Mouse (Mus musculus) megakaryocyte progenitor cell, adult 5-6 weeks (primary cell): ENCODE data around the gene Efl1. TPM values are rescaled to one million over a fixed set of nuclear protein-coding genes. Genes with fewer than 3 reads are reported as not detected.

Experiments
- ATAC-seq: replicated peaks from 2 replicates; pipeline ENCODE4 v1.8.0; 2016; ENCODE audit warnings: mild to moderate bottlenecking, moderate TSS enrichment, inconsistent platforms; ENCODE audit not compliant: poor library complexity
- total RNA-seq, 2 experiments: library from RNA; stranded (forward) in 1 of 2; stranded (reverse) in 1 of 2; fragments of 157-497, 149-512 nt in 1 of 2; fragments of 200-1000 nt in 1 of 2; gene quantifications; 2 replicates each; pipeline versions ENCODE4 v1.2.3 to v1.2.4; 2015 to 2017

The Efl1 gene
- 17.5 and 19.6 TPM in 2 replicates for total RNA-seq (2015)
- total RNA-seq (2017) = 26.8 and 27.9 TPM in 2 replicates

DNA sequence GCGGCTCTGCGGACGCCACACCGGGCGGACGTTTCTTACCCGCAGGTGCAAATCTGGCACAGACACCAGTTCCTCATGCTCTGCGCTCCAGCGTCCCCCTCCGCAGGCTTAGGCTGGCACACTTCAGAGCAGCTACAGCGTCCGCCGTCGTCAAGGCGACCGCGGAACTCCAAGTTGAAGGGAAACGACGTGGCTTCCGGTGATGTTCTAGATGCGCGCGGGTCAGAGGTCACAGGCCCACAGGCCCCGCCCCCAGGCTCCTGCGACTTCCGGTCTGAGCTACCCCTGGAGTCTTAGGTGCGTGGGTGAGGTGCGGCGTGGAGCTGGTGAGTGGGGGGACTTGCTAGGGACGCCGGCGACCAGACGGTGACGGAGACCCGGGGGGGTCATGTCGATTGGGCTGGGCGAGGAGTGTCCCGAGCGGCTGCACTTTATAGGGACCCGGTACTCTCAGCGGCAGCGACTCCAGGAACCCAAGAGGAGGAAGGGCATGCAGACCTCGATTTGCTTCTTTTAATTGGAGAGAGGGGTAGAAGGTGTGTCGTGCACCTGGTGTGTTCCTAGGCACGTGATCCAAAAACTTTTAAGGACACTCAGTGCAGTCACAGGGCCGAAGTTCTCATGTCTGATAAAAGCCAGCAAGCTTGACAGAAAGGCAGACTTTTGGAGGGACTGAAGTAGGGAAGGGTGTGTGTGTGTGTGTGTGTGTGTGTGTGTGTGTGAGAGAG, at the start of gene Efl1, which contains the start of gene Saxo2:
TSS of gene Efl1 (plus strand) at position 262 of the 728 bp plus-strand sequence.
TSS of gene Saxo2 (minus strand) at position 176 of the 728 bp plus-strand sequence.
- peak; percentile 99 for ATAC-seq

DNA sequence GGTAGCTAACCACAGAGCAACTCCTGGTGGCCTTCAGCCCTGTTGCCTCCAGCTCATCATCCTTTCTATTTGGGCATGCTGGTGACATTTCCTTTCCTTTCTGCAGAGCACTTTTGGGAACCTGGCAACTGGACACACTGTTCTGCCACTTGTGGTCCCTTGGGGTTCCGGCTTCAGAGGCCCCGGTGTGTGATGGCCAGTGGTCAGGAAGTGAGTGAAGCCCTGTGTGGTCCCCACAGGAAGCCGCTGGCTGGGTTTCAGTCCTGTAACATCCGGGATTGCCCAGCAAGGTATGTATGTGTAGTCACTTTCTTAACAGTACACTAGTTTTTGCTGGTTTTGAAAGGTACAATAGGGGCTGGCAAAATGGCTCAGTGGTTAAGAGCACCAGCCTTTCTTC, 46.4 kb upstream of the Efl1 start:
- peak; percentile 89 for ATAC-seq

DNA sequence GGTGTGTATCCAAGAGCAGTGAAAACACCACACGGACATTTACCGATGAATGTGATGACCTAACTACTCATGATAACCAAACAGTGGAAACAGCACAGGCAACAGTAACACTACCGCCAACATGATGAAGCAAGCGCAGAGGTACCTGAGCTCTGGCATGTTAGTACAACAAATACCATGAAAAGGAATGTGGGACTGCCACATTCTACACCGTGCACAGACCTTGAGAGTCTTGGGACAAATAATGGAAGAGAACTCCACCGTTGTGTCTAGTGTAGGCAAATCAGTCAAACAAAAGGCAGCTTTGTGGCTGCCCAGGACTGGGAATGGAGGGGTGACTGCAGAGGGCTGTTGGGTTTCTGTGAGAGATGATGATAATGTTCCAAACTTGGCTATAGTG, 43.0 kb upstream of the Efl1 start:
- no peak for ATAC-seq

DNA sequence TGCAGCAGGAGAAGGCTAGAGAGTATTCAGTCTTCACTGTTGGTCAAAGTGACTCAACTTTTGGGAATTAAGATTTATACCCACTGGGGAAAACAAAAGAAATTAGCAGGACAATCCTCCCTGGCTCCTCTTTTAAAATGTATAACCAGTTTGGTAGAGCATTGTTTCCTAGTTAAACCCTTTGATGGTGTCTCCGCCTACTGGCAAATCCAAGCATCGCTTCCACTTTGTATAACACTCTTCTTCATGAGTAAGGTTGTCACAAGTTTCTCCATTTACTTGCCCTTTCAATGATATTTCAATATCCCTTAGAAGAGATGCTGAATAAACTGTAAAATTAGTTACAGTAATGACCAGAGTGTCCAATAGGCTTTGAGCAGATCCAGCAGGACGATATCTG, 38.8 kb upstream of the Efl1 start:
- peak; percentile 48; the same call in 1 of the 2 replicates for ATAC-seq

DNA sequence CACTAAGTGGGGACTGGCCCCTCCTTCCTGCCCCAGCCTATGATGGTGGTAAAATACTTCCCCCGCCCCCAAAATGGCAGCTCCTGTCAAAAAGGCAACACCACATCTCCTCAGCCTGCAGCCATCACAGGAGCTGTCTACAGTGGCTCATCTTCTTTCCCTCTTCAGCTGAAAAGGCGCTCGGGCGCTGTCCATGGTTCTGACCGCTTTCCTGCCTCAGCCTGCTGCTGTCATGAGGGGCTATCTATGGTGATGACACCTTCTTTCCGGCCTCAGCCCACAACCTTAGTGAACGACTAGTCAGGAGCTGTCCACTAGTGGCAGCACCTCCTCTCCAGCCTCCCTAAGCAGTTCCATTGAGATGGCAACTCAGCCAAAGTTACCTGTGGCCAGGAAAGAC, 23.1 kb upstream of the Efl1 start:
- ATAC-seq = peak; percentile 91

DNA sequence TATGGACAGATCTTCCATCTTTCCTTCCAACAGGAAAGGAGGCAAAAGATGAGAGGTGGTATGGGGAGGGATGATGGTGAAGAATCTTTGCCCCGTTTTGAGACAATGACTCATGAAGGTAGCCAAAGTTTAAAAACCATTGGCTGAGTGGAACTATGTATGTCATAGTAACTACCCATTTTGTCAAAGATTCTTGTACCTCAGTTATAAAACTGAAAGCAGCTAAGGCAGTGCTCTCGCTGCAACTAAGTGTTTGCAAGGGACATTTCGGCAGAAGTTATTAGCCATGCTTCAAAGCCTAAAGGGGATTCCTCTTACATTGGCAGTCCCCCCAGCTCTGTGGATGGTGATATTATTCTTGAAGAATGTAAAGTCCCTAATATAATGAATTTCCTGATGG, 1.2 kb upstream of the Efl1 start:
- ATAC-seq = no peak

DNA sequence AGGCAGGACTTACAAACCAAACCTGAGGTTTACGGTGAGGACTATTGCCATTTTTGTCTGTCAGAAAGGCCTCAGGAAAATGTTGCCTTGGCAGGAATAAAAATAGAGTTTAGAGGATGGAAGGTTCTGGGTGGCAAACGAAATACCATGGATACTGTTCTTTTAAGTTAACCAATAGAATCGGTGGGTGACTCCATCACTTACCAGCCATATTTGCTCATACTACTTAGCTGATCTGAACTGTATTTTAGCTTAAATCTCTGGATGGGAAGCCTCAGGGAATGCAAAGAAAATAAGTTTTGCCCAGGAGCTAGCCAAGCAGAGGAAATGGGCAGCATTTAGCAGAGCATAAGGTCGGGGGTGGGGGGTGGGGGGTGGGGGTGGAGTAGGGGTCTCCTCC, 505 bp upstream of the Efl1 start:
- ATAC-seq = no peak

DNA sequence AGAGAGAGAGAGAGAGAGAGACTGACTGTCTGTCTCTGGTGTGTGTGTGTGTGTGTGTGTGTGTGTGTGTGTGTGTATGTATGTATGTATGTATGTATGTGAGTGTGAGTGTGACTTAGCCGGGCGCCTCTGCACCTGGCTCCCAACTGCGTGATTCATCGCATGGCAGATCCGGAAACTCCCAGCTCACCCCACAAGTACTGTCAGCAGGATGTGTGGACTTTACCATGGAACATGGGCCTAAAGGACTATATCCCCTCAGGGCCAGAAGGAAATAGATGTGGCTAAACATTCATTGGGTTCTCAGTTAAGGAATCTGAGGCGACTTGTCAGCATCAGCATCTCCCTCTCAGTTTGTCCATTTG, 649 bp downstream of the Efl1 start:
- ATAC-seq = peak; percentile 20; the same call in 1 of the 2 replicates

DNA sequence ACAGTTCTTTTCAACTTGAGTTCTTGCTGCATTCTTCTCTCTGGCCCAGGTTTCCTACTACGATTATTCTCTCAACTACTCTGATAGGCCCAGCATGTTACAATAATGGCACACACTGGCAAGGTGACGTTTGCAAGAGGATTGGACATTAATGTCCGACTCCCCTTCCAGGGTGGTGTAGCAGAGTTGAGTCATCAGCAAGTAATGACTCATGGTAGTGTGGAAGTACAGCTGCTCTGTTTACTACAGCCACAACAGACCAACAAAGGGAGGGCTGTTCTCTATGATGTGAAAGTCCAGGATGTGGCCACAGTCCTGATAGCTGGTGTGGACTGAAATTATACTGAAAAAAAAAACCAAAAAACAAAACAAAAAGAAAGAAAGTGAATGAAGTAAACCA, 16.2 kb downstream of the Efl1 start:
- no peak for ATAC-seq

DNA sequence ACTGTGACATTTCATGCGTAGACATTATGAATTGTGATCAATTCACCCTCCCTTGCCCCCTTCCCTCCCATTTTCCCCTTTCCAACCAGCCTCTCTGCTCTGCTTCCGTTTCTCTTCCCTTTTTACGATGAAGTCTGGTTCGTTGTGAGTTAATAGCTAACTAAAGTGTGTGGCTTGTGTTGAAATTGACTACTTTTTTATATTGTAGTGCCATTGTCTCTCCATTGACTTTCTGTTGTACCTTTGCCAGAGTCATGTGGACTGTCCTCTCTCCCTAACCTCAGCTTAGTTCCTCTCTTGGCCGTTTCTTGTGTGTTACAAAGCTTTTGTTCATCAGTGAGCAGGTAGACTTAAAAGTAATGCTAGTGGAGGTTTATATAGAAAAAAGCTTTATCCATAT, 27.6 kb downstream of the Efl1 start:
- ATAC-seq = no peak

DNA sequence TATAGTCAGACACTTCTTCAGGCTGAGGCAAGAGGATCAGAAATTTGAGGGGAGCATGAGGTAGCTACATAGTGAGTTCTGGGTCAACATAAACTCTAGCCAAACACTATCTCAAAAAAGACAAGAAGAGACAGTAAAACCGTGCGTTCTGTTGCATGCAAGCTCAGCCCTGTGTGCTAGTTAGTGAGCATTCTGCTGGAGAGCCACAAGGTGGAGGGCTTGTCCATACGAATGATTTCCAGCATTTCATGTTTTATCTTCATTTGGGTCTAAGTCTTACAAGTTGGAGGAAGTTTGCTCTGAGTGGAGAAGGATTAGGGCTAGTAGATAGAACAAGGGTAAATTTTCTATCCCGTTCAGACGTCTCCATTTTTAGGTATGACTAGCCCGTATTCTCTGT, 28.4 kb downstream of the Efl1 start:
- peak; percentile 61 for ATAC-seq

DNA sequence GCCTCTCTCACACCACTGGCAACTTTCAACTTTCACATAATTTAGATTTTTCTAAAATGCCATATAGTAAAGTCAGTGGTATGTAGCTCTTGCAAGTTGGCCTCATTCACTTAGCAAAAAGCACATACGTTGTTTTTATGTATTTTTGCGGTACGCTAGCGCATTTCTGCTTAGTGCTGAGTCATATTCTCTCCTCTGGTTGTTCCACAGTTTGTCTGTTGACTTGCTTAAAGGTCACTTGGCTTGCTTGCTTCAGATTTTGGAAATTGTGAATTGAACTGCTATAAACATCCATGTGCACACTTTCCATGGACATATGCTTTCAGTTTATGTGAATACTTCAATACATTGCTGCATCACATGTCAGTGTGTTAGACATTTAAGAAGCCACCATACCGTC, 31.5 kb downstream of the Efl1 start:
- ATAC-seq = no peak

DNA sequence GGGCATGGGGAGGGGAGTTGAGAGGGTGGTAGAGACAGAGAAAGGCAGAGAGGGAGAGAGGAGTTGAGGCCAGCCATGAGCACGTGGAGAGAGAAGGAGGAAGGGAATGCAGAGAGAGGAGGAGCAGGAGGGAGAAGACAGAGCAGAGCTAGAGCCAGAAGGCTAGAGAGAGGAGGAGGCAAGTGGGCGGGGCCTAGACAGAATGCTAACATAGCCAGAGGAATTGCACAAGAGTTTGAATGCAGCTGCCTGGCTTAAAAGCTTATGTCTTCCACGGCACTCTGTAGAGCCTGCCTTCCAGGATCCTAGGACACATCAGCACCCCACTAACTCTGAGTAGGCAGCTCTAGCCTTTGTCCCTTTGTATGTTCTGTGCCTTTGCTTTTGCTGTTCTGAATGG, 40.3 kb downstream of the Efl1 start:
- peak; percentile 72 for ATAC-seq

DNA sequence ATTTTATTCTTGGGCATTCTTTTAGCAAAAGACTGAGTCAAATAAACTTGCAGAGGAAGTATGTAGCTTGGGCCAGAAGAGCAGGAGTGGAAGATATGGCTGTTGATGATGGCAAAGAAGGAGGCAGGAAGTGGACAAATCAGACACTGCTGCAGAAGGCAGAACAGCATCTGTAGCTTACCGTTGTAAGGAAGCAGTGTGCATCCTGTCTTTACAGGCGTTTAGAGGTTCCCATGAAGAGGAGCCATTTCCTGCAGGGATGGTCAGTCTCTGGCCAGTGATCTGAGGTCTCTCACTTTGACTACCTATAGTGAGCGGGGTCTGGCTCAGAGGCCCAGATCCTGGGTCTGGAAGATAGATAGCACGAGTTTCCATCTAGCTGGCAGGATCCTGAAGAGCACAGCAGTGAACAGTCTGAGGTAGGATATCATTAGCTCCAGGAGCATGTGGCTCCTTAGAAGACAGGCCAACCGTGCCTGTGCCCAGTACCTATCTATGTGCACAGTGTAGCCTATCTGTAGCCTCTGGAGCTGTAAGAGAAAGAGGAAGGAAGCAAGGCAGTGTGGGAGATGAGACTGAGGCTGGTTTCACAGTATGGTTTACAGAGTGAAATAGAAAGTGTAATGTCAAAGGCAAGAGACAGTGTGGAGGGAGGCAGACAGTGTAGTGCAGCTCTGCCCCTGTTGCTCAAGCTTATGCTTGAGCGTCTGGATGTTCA, 42.8 kb downstream of the Efl1 start:
- ATAC-seq = peak; percentile 84

DNA sequence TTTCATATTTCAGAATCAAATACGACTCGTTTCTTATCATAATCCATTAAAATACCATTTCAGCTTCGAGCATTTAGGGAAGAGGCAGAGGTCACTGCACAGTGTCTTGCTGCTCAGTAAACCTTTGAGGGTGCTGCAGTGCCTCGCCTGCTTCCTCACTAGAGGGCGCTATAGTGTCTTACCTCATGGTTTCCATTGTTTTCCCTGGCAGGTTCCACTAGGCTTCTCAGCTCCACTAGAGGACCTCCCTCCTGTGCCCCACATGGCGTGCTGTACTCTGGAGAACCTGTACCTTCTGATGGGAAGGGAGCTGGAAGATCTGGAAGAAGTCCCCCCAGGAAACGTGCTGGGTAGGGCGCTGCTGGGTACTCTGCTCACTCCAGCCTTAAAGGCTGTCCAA, 49.3 kb downstream of the Efl1 start:
- ATAC-seq = peak; percentile 88

DNA sequence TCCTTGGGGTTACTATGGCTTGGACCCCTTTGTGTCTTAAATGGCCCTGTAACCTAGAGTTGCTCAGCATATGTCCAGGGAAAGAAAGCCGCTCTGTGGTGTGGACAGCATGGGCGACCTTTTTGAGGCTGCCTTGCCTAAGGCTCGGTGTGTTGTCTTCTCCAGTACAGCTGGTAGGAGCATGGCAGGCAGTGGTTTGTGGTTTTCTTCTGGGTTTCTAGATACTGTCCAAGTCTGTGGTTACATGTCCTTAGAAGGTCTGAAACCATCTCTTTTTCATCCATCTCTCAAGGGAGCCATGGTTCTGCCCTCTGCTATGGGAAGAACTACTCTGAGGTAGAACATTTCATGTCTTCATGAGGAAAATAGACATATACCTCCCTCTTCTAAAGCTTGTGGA, 50.6 kb downstream of the Efl1 start:
- peak; percentile 60 for ATAC-seq

DNA sequence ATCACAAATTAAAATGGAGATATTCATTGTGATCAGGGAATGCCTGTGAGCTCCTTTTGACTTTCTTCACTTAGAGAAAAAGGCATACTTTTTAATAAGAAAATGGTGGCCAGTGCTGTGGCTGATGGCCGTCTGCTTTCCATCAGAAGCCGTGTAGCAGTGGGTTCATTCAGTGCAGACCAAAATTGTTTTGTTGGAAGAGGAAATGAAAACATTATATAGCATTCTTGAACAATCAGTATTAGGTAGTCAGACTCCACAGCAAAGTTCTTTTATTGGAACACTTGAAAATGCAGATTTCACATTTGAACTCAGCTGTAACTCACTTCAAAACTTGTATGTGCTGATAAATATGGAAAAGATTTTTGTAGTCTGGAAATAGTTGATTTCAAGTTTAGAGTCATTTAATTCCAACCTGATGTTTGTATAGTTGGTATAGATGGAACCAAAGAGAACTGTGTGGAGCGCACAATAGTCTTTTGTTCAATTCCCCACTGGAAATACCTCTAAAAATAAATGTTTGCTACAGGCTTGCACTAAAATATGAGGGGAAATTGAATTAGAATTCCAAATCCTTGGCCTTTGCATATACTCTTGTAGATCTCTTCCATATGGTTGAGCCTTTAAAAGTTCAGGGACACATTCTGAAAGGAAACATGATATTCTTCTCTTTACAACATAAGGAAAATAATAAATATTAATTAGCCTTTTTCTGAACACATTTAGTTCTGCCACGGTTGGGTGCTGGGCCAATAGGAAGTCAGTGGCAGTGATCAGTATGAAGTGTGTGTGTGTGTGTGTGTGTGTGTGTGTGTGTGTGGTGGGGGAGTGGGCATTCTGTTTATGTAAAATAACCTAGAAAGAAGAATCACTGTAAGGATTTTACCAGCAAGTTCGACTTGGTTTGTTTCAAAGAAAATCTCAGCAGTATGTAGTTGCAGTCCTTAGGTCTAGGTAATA, 54.2 kb downstream of the Efl1 start:
- ATAC-seq = no peak

DNA sequence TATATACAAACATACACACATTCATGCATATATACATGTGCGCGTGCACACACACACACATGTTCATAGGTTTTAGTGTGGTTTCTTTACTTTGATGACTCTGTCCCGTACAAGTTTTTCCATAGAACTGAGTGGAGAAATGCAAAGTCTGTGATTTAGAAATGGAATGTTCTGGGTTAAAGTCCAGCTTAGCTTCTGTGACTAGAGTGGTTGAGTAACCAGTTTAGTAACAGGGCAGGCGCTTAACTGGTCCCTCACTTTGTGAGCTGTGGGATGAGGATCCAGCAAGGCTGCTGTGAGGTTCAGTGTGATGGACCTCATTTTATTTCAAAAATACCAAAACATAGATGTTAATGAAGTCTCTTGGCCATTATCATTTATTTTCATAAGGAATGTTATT, 60.8 kb downstream of the Efl1 start:
- ATAC-seq = no peak

DNA sequence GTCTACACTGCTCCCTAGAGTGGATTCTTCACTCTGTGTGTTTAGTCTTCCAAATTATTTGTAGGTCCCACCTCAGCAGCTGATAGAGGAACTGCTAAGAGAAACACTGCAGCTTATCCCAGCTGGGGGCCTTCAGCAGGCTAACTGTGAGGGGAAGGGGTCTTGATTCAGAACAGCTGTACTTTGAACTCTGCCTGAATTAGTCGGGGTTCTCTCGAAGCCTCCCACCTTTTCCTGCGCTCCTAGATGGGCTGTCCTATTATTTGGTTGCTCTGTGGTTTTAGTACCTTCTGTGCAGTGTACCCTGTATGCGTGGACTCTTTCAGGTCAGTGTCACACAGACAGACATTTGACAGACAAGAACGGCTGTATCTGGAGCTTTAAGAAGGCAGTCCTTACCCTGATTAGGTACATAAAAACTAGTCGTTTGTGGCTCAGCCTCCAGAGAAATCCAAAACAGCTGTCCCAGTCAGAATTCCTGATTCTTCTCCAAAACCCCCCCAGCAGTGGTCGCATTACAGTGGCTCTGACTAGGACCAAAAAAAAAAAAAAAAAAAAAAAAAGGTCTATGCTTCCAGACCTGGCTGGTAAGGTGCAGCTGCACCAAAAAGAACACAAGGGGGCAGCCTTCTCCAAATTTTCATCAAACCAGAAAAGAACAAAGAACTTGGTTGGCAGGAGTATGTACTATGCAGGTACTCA, 66.9 kb downstream of the Efl1 start:
- ATAC-seq = peak; percentile 88

DNA sequence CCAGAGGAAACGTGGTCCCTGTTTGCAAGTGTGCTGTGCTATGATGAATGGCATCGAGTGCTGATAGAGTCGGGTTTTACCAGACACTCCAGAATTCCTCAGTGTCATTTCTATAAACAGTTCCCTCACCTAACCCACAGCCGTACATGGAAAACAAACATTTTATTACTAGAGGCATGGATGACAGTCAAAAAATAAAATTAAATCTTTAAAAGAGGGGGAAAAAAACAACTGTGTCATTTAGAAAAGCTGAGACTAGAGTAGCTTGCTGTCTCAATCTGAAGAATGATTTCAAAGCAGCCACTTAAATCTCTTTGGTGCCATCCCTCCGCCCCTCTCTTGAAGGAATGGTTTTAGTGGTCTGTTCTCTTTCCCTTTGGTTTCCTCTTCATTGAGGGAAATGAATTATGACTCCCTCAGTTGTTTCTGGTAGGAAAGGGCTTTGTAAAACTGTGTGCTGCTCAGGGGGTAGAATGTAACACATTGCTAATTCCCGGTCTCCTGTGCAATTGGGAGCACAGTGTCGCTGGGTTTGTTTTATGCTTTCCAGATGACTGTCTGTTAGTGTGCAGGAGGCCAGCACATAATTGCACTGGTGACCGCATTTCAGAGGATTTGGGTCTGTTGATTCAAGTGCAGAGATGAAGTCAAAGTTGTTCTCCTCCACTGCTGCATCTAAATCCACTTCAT, 67.6 kb downstream of the Efl1 start:
- no peak for ATAC-seq
